25 mouse cellular contexts compared by ENCODE assay signal in the genomic region with DNA sequence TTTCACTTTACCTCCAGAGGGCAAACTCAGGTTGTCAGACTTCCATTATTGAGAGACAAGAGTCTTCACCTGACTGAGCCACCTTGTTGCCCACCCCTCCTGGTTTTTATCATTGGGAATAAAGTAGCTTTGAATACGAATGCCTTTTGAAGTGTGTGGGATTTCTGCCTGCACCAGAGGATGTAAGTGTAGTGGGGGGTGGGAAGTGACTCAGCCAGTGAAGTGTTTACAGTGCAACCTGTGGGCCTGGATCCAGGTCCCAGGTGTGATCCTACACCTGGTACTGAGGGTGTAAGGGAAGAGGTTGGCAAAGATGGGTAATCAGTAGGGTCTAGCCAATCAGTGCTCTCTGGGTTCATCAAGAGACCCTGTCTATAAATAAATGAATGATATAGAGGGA. TPM values are rescaled to one million over a fixed set of nuclear protein-coding genes. Genes with fewer than 3 reads are reported as not detected.
"Had no signal": no experiment of that assay in that cellular context is flagged by ENCODE, and none has a peak within 500 bp of the region (broad histone marks: within the 10 kb centered on the region; RNA-seq: fewer than 3 reads in every experiment).

No protein-coding gene starts in this region.

- H3K27me3 ChIP-seq: kidney, embryonic 15.5 days; midbrain, embryonic 12.5 days; midbrain, embryonic 15.5 days; neural tube, embryonic 12.5 days; neural tube, embryonic 15.5 days had no signal

- H3K4me2 ChIP-seq: kidney, embryonic 15.5 days; limb, embryonic 13.5 days; liver, embryonic 12.5 days; liver, embryonic 15.5 days; midbrain, embryonic 12.5 days; midbrain, embryonic 15.5 days; neural tube, embryonic 12.5 days; neural tube, embryonic 15.5 days had no signal

- DNase-seq: kidney, adult 18-20 months; kidney, postnatal 10 days; kidney, postnatal 36 days; layer of hippocampus, postnatal 36 days; liver; right cerebral cortex, adult 18-20 months; right cerebral cortex, postnatal 14 days; right cerebral cortex, postnatal 4 days; thymus, adult 18-20 months; thymus, postnatal 36 days had no signal

- H3K27ac ChIP-seq: kidney, embryonic 15.5 days; left cerebral cortex, adult 2 months; limb, embryonic 13.5 days; liver, embryonic 12.5 days; liver, embryonic 15.5 days; macrophage; midbrain, embryonic 12.5 days; midbrain, embryonic 15.5 days; neural tube, embryonic 12.5 days; neural tube, embryonic 15.5 days; stomach, postnatal 0 days had no signal

- H3K9ac ChIP-seq: kidney, embryonic 15.5 days; limb, embryonic 13.5 days; liver, embryonic 12.5 days; liver, embryonic 15.5 days; midbrain, embryonic 12.5 days; midbrain, embryonic 15.5 days; neural tube, embryonic 12.5 days; neural tube, embryonic 15.5 days had no signal

- H3K4me3 ChIP-seq: kidney, embryonic 15.5 days; left cerebral cortex, adult 2 months; limb, embryonic 13.5 days; liver, embryonic 12.5 days; liver, embryonic 15.5 days; midbrain, embryonic 12.5 days; midbrain, embryonic 15.5 days; neural tube, embryonic 12.5 days; neural tube, embryonic 15.5 days had no signal

- ATAC-seq: inflammation-experienced regulatory T-cells, adult 6 months; intestine, embryonic 16.5 days; liver, embryonic 12.5 days; midbrain, embryonic 15.5 days had no signal

- H3K9me3 ChIP-seq: kidney, embryonic 15.5 days; limb, embryonic 13.5 days; liver, embryonic 12.5 days; liver, embryonic 15.5 days; midbrain, embryonic 12.5 days; midbrain, embryonic 15.5 days; neural tube, embryonic 12.5 days; neural tube, embryonic 15.5 days had no signal

- H3K36me3 ChIP-seq: kidney, embryonic 15.5 days; limb, embryonic 13.5 days; liver, embryonic 12.5 days; liver, embryonic 15.5 days; midbrain, embryonic 12.5 days; midbrain, embryonic 15.5 days; neural tube, embryonic 12.5 days; neural tube, embryonic 15.5 days had no signal

RNA-seq across cellular contexts. Expression of gene Slc4a1, which starts 42.5 kb away (rescaled TPM):
- polyA plus RNA-seq: macrophage; urinary bladder, adult 2 months had no signal

RNA-seq across cellular contexts. Expression of gene Asb16, which starts 55.0 kb away (rescaled TPM):
- polyA plus RNA-seq: inflammation-experienced regulatory T-cells, adult 6 months; macrophage; midbrain, embryonic 12.5 days; neural tube, embryonic 12.5 days; stomach, embryonic 14.5 days had no signal
